Mouse (Mus musculus): ENCODE results near the gene Casq1.

DNA sequence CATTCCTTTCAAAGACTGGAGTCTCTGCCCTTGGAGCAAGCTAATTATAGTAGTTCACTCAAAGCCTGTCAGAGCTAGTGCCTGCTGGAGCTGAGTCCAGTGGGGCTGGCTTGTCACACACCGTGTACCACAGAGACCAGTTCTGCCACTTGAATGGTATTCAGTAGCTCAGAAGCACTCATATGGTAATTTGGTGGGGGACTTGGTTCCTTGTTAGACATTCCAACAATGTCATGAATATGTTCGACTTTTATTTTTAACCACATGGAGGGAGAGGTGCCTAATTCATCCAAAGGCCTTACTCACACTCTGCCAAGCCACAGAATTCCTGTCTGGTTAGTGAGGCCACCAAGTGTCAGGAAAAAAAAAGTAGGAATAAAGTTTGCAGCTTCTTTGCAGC is 22.7 kb upstream of the Casq1 start:
- TF ChIP-seq CTCF (IDR thresholded peaks at IDR 0.05; ENCODE audit: low read depth, low read length) (no peak), POLR2A (IDR thresholded peaks at IDR 0.05; ENCODE audit: borderline replicate concordance, low read depth, low read length) (no peak)

Measured in bone marrow macrophage, adult 2 months (primary cell).